Mouse (Mus musculus) NIH3T3 (cell line): Measurements from ENCODE around the gene Gm37419.

Experiments used
- DNase-seq: peaks from one replicate; pipeline ENCODE4 v3.0.0-alpha.2; 2012; ENCODE audit warnings: low read depth

Gene Gm37419

DNA sequence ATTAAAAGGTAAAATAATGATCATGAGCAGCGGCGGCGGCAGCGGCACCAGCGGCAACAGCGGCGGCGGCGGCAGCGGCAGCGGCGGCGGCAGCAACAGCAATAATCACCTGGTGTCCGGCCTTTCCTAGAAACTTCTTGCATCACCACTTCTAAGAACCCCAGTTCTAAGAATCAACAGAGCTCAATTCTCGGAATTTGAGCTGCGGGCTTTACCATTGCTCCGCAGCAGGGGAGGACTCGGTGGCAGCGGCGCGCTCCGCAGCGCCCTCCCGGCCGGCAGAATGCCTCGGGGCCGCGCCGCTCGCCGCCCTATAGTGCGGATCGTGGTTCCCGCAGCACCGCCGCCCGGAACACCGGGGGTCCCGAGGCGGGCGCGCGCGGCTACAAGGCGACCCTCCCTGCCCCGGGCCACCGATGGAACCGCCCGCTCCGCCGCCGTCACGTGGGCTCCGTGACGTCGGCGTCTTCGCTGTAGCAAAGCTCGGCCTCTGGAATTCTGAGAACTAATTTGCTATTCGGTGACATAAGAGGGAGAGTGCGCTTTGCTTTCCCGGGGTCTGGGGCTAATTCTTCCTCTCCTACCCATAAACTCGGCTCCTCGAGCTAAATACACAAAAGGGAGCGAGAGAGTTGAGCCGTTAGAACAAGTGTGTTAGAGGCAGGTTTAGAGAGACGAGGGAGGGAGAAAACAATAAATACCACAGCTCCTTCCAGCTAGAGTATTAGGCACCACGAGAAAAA, at the start of gene Gm37419, which contains the start of gene Bcl6:
Gene Gm37419, plus strand, starts transcription at position 17 of the 743 bp plus-strand sequence.
Gene Bcl6, minus strand, starts transcription at position 387 of the 743 bp plus-strand sequence.
- DNase-seq = peak; percentile 95

DNA sequence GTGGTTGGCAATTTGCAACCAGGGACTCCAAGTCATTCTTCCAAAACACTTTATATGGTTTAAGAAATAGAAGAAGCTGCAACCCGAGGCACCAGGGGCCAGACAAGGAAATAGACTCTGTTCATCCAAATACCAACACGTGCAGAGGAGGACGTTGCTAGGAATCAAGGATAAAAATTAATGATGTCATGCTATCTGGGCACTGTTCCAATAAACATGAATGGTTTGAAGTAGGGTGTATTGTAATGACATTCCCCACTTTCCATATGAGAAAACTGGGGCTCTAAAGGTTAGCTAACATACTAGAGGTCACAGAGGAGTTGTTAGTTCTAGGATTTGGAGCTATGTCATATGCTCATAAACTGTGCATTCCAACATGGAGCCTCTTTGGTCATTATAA, 43.5 kb upstream of the Gm37419 start:
- peak; percentile 34 for DNase-seq

DNA sequence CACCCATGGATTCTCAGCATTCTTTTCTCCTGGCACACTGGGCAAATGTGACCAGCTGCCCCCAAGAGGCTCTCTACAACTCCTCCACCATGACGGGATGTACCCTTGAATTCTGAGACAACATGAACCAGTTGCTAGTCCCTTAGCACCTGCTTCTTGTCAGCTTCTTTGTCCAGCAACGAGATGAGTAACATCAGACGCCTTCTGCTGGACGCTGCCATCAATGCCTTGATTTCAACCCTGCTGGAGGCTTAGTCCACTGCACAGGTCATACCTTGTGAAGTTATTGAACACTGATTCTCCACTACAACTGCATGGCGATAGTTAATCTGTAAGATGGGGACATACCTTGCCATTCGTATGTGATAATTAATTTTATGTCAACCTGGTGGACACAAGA, 40.6 kb upstream of the Gm37419 start:
- DNase-seq = no peak

- no peak for DNase-seq
Measured at GRCm38 (mm10) chr16:23952101-23952727, 36.1 kb upstream of the Gm37419 start.

- peak; percentile 86 for DNase-seq
Measured at GRCm38 (mm10) chr16:23953189-23953958, 34.9 kb upstream of the Gm37419 start.

- no peak for DNase-seq
Measured at GRCm38 (mm10) chr16:23953959-23954260, 34.4 kb upstream of the Gm37419 start.

GRCm38 (mm10) chr16:23958938-23959337, 29.3 kb upstream of the Gm37419 start:
- no peak for DNase-seq

- DNase-seq = peak; percentile 20
Measured at GRCm38 (mm10) chr16:23962401-23962800, 25.9 kb upstream of the Gm37419 start.

GRCm38 (mm10) chr16:23963896-23964668, 24.2 kb upstream of the Gm37419 start:
- no peak for DNase-seq

DNA sequence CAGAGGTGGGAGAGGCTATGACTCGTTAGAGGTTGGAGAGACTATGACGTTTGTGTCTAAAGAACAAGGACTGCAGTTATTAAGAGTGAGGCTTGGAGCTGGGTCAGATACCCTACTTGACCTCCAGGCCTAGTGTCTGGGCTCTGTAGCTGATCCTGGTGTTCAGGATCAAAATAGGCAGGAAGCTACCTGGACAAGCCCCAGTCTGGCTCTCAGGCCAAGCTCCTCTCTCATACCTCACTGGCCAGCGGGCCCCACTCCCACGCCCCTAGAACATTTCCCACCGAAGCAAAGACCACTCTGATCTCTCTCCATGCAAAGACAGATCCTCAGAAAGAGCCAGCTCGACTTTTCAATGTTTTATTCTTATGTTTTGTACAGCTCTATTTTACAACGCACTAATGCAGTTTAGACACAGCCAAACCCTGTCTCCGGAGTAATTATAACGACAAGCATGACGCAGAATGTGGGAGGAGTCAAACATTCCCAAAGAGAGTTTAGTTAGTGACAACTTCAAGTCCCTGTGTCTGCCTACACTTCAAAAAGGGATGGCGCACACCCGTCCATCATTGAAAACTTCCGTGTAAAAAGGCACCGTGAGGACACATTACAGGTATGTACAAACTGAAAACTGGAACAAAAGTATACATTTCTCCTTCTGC, 23.4 kb upstream of the Gm37419 start:
- no peak for DNase-seq

GRCm38 (mm10) chr16:23966066-23966465, 22.2 kb upstream of the Gm37419 start:
- no peak for DNase-seq

- DNase-seq = peak; percentile 22
Measured at GRCm38 (mm10) chr16:23967301-23967700, 21.0 kb upstream of the Gm37419 start.

DNA sequence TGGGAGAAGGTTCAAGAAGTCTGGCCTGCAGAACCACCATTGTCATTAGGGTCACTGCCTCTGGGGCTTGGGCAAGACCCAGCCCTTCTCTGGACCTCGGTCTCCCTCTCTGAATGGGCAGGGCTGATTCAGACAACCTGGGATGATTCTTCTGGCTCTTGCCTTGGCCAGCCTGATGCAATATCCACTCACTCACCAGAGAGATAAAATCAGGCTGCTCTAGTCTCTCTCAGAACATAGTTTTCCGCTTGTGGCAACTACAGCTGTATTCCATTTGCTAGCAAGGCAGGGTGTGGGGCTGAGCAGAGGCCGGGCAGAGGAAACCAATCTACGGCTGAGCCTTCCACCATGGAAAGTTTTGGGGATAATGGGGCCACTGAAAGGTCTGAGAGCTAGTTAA, 19.4 kb upstream of the Gm37419 start:
- no peak for DNase-seq

GRCm38 (mm10) chr16:23969919-23970318, 18.4 kb upstream of the Gm37419 start:
- DNase-seq = no peak

DNA sequence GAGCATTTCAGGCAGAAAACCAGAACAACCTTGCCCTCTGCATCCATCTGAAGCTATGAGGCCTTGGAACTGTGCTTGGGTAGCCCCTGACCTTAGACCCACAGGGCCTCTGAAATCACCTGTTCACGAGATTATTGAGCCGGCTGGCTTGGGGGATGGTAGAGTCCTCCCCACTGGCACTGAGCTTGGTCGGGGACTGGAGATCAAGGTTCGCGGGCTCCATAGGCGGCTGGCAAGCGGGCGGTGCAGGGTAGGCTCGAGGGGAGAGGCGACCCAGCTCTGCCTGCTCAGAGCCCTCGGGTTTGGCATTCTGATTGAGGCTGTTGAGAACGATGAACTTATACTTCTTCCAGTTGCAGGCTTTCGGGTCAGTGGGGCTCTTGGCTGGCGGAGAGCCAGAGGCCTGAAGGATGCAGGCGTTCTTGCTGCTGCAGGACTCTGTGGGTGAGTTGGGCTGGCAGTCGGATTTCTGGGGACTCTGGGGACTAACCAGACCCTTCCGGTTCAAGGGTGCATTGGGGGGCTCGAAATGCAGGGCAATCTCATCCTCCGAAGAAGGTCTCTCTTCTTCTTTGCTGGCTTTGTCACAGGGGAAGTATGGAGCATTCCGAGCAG, 16.0 kb upstream of the Gm37419 start:
- DNase-seq = no peak

DNA sequence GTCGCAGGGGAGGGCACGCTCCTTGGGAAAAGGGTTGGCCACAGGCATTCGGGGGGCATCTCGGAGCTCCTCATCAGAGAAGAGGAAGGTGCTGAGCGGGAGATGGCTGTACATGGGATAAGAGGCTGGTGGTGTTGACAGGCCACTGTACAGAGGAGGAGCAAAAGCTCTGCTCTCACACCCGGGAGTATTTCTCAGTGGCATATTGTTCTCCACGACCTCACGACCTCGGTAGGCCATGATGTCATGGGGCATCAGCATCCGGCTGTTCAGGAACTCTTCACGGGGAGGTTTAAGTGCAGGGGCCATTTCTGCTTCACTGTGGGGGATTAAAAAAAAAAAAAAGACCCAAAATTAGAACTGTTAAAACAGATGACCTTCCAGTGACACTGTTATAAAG, 15.4 kb upstream of the Gm37419 start:
- no peak for DNase-seq

GRCm38 (mm10) chr16:23973635-23974367, 14.5 kb upstream of the Gm37419 start:
- no peak for DNase-seq

- DNase-seq = no peak
Measured at GRCm38 (mm10) chr16:23976196-23976595, 12.1 kb upstream of the Gm37419 start.

DNA sequence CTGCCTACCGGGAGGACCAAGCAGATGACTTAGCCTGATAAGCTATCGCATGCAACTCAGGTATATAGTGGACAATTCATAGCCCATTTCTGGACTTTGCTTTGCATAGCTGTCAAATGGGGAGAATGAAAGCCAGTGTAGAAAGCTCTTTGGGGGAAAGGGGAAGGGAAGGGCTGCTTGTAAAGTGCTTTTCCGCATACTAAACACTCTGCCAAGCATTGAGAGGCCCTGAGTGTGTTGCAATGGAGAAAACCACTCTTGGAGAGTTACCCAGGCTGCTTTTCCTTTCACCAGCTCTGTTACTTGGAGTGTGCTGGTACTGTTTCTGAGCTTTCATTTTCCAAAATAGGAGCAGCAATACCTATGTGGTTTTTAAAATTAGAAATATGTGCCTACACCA, 10.6 kb upstream of the Gm37419 start:
- peak; percentile 51 for DNase-seq

- no peak for DNase-seq
Measured at GRCm38 (mm10) chr16:23978495-23978894, 9.8 kb upstream of the Gm37419 start.

GRCm38 (mm10) chr16:23979446-23979845, 8.8 kb upstream of the Gm37419 start:
- DNase-seq = no peak
